Mouse (Mus musculus) liver, embryonic 16.5 days (tissue): Measurements from ENCODE around the gene Tufm. TPM values are rescaled to one million over a fixed set of nuclear protein-coding genes. Genes with fewer than 3 reads are reported as not detected.

Source experiments
- ATAC-seq: fragments of 200-750 bp; cut with Nextera tagmentation; 2 replicates; pipeline ENCODE4 v1.8.0; 2017; ENCODE audit warnings: low read depth, mild to moderate bottlenecking, moderate number of reproducible peaks, moderate library complexity
- H3K27ac ChIP-seq: fragments of 300-500 bp; sonication (generic); 2 replicates; pipeline ENCODE4 v1.5.1; 2014; ENCODE audit warnings: mild to moderate bottlenecking, low read length
- H3K27me3 ChIP-seq: fragments of 300-500 bp; sonication (generic); 2 replicates; pipeline ENCODE4 v1.6.1; 2014; ENCODE audit warnings: low read depth, low read length, mixed read lengths; ENCODE audit not compliant: control insufficient read depth, insufficient read depth
- H3K36me3 ChIP-seq: fragments of 300-500 bp; sonication (generic); 2 replicates; pipeline ENCODE4 v1.6.1; 2014; ENCODE audit warnings: mild to moderate bottlenecking; ENCODE audit not compliant: control insufficient read depth, insufficient read depth
- H3K4me1 ChIP-seq: fragments of 300-500 bp; sonication (generic); 2 replicates; pipeline ENCODE4 v1.6.1; 2014; ENCODE audit warnings: low read depth, low read length, mixed read lengths; ENCODE audit not compliant: control insufficient read depth
- H3K4me2 ChIP-seq: fragments of 300-500 bp; sonication (generic); 2 replicates; pipeline ENCODE4 v1.6.1; 2014; ENCODE audit warnings: low read depth, low read length, mixed read lengths
- H3K4me3 ChIP-seq: fragments of 300-500 bp; sonication (generic); 2 replicates; pipeline ENCODE4 v1.5.1; 2014; ENCODE audit warnings: low read depth, mild to moderate bottlenecking, low read length
- H3K9ac ChIP-seq: fragments of 300-500 bp; sonication (generic); 2 replicates; pipeline ENCODE4 v1.6.1; 2014; ENCODE audit warnings: low read depth, low read length
- H3K9me3 ChIP-seq: fragments of 300-500 bp; sonication (generic); replicated peaks from 2 replicates; pipeline ENCODE4 v1.6.1; 2016; ENCODE audit warnings: low read length; ENCODE audit not compliant: control insufficient read depth
- WGBS: fragments of 180-500 bp; shearing (Covaris S2); extraction: QIAGEN DNeasy Blood & Tissue Kit; methylation state at CpG from one replicate; pipeline ENCODE4 v1.1.7; 2014; ENCODE audit not compliant: insufficient replicate concordance; 5-methylcytosine and 5-hydroxymethylcytosine counted together
- polyA plus RNA-seq: library from polyadenylated mRNA; unstranded; fragments of >200 nt; fragmentation: Nextera tagmentation; extraction: Ambion mirVana; gene quantifications from 2 replicates; pipeline ENCODE4 v1.2.1, GENCODE M21; 2015

The Tufm gene
- polyA plus RNA-seq, 1 experiment from 2014 or later: 84.0 TPM

GRCm38 (mm10) chr7:126470077-126470476 is 17.1 kb upstream of the Tufm start:
- Histone ChIP-seq H3K27me3 (no peaks in the 10 kb centered on the region), H3K4me1 (peaks cover 19% of the 10 kb centered on the region), H3K27ac (0 out of 2 replicates have a peak overlapping the region, but pooled peaks have one; percentile 3), H3K36me3 (peaks cover 26% of the 10 kb centered on the region), H3K9me3 (no peaks in the 10 kb centered on the region), H3K4me2 (no peak overlapping the region), H3K9ac (no peak overlapping the region), H3K4me3 (no peak overlapping the region)
- ATAC-seq: no peak
- WGBS: 30% methylated on average over 6 of the region's 6 CpGs

DNA sequence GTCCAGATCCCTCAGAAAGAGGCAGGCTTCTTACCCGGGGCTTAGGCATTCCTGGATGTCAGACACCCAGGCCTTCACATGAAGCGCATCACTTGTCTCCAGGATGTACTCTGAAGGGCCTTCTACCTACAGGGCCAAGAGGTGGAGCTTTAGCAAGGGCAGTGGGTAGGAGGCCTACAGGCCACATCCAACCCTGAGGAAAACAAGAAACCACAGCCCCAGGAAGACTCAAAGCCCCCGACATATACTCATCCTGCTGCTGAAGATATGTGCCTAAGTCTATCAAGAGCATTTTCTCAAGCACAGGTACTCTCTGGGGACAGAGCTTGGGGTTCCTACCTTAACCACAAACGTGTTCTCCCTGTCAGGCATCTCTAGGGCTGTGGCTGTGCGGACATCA is 15.8 kb upstream of the Tufm start:
- Histone ChIP-seq H3K4me3 (no peak overlapping the region), H3K27me3 (no peaks in the 10 kb centered on the region), H3K9ac (no peak overlapping the region), H3K9me3 (no peaks in the 10 kb centered on the region), H3K4me2 (no peak overlapping the region), H3K36me3 (peaks cover 26% of the 10 kb centered on the region), H3K4me1 (peaks cover 21% of the 10 kb centered on the region), H3K27ac (no peak overlapping the region; the same call in 1 of the 2 replicates)
- ATAC-seq: no peak
- 58% methylated on average over 5 of the region's 5 CpGs for WGBS

- Histone ChIP-seq H3K36me3 (peaks cover 26% of the 10 kb centered on the region), H3K4me2 (0 out of 2 replicates have a peak overlapping the region, but pooled peaks have one; percentile 24), H3K9me3 (no peaks in the 10 kb centered on the region), H3K27me3 (no peaks in the 10 kb centered on the region), H3K9ac (no peak overlapping the region), H3K4me1 (peaks cover 22% of the 10 kb centered on the region), H3K4me3 (peak overlapping the region; percentile 5; the same call in 1 of the 2 replicates), H3K27ac (peak overlapping the region; percentile 49; the same call in 1 of the 2 replicates)
- 24% methylated on average over 4 of the region's 4 CpGs for WGBS
- no peak for ATAC-seq
Observed at GRCm38 (mm10) chr7:126471853-126472252, 15.3 kb upstream of the Tufm start.

DNA sequence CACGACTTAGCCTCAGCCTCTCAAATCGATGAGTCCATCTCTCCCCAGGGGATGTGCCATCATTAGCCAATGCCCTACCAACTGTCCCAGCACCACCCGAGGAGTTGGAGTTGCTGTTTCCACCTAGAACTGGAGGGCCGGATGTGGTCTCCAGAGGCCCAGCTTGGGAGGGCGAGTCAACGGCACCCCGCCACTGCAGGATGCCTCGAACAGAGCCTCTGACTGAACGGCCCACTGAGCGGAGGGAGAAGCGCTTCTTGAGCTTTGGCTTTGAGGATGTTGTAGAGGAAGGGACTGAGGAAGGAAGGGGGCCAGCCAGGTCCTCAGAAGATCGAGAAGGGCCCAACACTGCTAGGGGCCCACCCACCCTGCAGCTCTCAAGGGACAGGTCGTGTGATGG is 14.9 kb upstream of the Tufm start:
- no peak overlapping the region; the same call in 1 of the 2 replicates for H3K9ac ChIP-seq
- no peak for ATAC-seq
- WGBS: 40% methylated on average over 13 of the region's 13 CpGs
- H3K4me2 ChIP-seq: peak overlapping the region; percentile 89; the same call in 1 of the 2 replicates
- peak overlapping the region; percentile 5; the same call in 1 of the 2 replicates for H3K4me3 ChIP-seq
- no peaks in the 10 kb centered on the region for H3K9me3 ChIP-seq
- H3K27ac ChIP-seq: peak overlapping the region; percentile 49
- peaks cover 26% of the 10 kb centered on the region for H3K36me3 ChIP-seq
- peaks cover 22% of the 10 kb centered on the region for H3K4me1 ChIP-seq
- no peaks in the 10 kb centered on the region for H3K27me3 ChIP-seq

DNA sequence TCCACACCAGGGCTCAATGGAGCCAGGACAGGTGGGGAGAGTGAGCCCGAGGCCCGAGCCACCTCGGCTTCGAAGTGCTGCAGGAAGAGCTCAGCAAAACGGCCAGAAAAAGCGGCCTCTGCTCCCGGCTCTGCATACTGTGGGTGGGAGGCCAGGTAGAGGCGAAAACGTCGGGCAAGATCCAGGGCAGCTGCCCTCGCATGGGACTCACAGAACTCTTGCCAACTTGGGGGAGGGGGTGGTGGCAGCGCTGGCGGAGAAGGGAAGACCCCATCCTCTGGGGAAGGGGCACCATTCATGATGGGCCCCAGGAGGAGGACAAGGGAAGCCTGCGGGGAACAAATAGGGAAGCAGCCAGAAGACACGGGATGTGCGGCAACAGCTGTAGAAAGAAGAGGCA is 14.4 kb upstream of the Tufm start:
- H3K36me3 ChIP-seq: peaks cover 22% of the 10 kb centered on the region
- peak overlapping the region; percentile 89; the same call in 1 of the 2 replicates for H3K4me2 ChIP-seq
- no peak for ATAC-seq
- no peaks in the 10 kb centered on the region for H3K27me3 ChIP-seq
- no peak overlapping the region; the same call in 1 of the 2 replicates for H3K9ac ChIP-seq
- H3K9me3 ChIP-seq: no peaks in the 10 kb centered on the region
- peaks cover 22% of the 10 kb centered on the region for H3K4me1 ChIP-seq
- H3K27ac ChIP-seq: peak overlapping the region; percentile 49
- no peak overlapping the region for H3K4me3 ChIP-seq
- whole genome bisulfite sequencing: 40% methylated on average over 16 of the region's 16 CpGs

- Histone ChIP-seq H3K36me3 (peaks cover 16% of the 10 kb centered on the region), H3K27ac (peak overlapping the region; percentile 23; the same call in 1 of the 2 replicates), H3K27me3 (no peaks in the 10 kb centered on the region), H3K4me1 (peaks cover 22% of the 10 kb centered on the region), H3K9me3 (no peaks in the 10 kb centered on the region), H3K9ac (no peak overlapping the region; the same call in 1 of the 2 replicates), H3K4me3 (peak overlapping the region; percentile 86), H3K4me2 (peak overlapping the region; percentile 89)
- ATAC-seq: no peak
- WGBS: 68% methylated on average over 9 of the region's 9 CpGs
Observed at GRCm38 (mm10) chr7:126473470-126474086, 13.6 kb upstream of the Tufm start.

DNA sequence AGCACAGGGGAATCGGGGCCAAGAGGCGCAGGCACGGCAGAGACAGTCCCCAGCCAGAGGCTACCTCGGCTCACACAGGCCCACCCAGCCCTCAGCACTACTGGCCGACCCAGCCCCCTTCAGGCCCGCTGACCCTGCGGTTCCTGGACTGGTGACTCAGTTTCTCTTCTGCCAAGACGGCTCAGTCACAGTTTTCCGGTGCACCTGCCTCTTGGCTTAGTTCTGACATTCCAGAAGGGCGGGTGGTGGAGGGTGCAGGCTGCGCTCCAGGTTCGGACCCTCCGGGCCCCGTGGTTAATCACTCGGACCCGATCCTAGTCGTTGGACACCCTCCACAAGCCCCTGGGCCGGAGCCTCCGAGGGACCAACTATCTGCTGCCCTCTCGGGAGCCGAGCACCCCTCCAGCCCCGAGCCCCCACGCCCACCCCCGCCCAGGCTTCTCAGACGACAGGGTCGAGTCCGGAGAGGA is 12.6 kb upstream of the Tufm start:
- H3K4me2 ChIP-seq: peak overlapping the region; percentile 89
- H3K27ac ChIP-seq: peak overlapping the region; percentile 88
- H3K4me3 ChIP-seq: peak overlapping the region; percentile 86
- peak overlapping the region; percentile 94 for H3K9ac ChIP-seq
- WGBS: under 1% methylated on average over 27 of the region's 27 CpGs
- H3K4me1 ChIP-seq: peaks cover 22% of the 10 kb centered on the region
- peak; percentile 4; the same call in 1 of the 2 replicates for ATAC-seq
- H3K36me3 ChIP-seq: peaks cover 11% of the 10 kb centered on the region
- no peaks in the 10 kb centered on the region for H3K27me3 ChIP-seq
- H3K9me3 ChIP-seq: no peaks in the 10 kb centered on the region

DNA sequence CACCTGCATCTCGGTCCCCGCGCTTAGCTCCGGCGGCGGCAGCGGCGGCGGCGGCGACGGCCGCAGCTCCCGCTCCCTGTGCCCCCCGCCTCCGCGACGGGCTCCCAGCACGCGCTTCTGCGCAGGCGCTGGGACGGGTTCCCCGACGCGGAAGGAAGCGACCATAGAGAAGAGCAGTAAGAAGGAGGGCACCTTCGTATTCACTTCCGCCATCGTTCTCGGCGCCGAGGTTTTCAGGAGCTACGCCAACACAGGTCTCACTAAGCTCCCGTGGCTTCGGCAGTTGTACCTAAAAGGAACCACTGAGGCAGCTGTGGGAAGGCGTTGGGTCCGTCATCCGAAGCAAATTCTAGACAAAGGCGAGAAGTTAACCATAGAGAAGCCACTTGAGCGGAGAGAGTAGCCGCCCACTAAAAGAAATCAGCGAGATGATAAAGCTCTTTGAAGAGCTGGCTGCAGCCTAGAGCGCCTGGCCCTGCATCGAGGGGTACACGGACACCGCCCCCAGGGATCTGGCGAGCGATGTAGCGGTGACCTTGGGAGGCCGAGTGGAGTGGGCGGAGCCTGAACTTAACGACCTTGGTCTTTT is 12.1 kb upstream of the Tufm start, which contains the start of gene Sh2b1:
Gene Sh2b1 (minus strand): TSS at position 432 of the 589 bp plus-strand sequence.
- peak within 1 kb of the TSS; percentile 89 for H3K4me2 ChIP-seq
- WGBS: under 1% methylated on average over 53 of the region's 53 CpGs
- H3K27ac ChIP-seq: peak within 1 kb of the TSS; percentile 88
- no peaks in the 10 kb centered on the region for H3K27me3 ChIP-seq
- peak; percentile 88 for ATAC-seq
- peak within 1 kb of the TSS; percentile 86 for H3K4me3 ChIP-seq
- H3K9ac ChIP-seq: peak within 1 kb of the TSS; percentile 94
- H3K9me3 ChIP-seq: no peaks in the 10 kb centered on the region
- H3K4me1 ChIP-seq: peaks cover 22% of the 10 kb centered on the region
- peaks cover 9% of the 10 kb centered on the region; the same call in 1 of the 2 replicates for H3K36me3 ChIP-seq

DNA sequence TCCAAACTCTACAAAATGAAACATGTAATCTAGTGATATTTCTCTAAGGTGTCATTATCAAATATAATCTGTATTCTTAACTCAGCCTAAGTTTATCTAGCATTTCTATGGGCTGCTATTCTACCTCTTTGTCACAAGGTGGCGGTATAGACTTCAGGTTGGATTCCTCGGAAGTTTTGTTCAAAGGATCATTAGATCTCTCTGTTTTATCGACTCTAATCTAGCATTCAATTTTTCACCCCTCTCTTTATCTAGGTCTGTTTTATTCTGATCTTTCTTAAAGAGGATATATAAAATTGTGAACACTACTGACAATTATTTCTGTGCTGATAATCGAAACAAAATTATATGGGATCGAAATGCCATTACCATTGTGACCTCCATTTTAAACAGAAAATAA is 5.5 kb upstream of the Tufm start:
- Histone ChIP-seq H3K36me3 (no peaks in the 10 kb centered on the region), H3K9ac (no peak overlapping the region), H3K27ac (no peak overlapping the region), H3K27me3 (no peaks in the 10 kb centered on the region), H3K9me3 (no peaks in the 10 kb centered on the region), H3K4me2 (no peak overlapping the region), H3K4me1 (peaks cover 11% of the 10 kb centered on the region), H3K4me3 (no peak overlapping the region)
- 19% methylated on average over 5 of the region's 5 CpGs for WGBS
- no peak for ATAC-seq
